Mouse (Mus musculus) limb, embryonic 14.5 days (tissue): ENCODE measurements at regions not wholly inside any gene's neighbourhood (a gene's known extent, or its start where the extent isn't known, plus 50 kb on each side); places are given as distances from the start of the nearest gene placed in this dataset.

Experiments used
- ATAC-seq: fragments of 200-750 bp; cut with Nextera tagmentation; 2 replicates; pipeline ENCODE4 v1.8.0; 2017; ENCODE audit warnings: low read depth, moderate number of reproducible peaks, moderate TSS enrichment; ENCODE audit not compliant: low FRiP score
- DNase-seq: peaks from one replicate; pipeline ENCODE4 v3.0.0-alpha.2; 2015; ENCODE audit warnings: low spot score
- H3K27ac ChIP-seq: fragments of 300-500 bp; sonication (generic); replicated peaks from 2 replicates; pipeline ENCODE4 v1.5.1; 2014; ENCODE audit warnings: low read depth, mild to moderate bottlenecking, low read length, moderate library complexity, mixed read lengths
- H3K27me3 ChIP-seq: fragments of 300-500 bp; sonication (generic); 2 replicates; pipeline ENCODE4 v1.6.1; 2014; ENCODE audit warnings: low read length, mixed read lengths; ENCODE audit not compliant: control insufficient read depth, insufficient read depth
- H3K36me3 ChIP-seq: fragments of 300-500 bp; sonication (generic); 2 replicates; pipeline ENCODE4 v1.6.1; 2014; ENCODE audit warnings: mild to moderate bottlenecking, low read length, moderate library complexity, mixed read lengths; ENCODE audit not compliant: control insufficient read depth, insufficient read depth
- H3K4me1 ChIP-seq: fragments of 300-500 bp; sonication (generic); 2 replicates; pipeline ENCODE4 v1.6.1; 2014; ENCODE audit warnings: antibody characterized with exemption, low read length, mixed read lengths; ENCODE audit not compliant: control insufficient read depth, insufficient read depth
- H3K4me2 ChIP-seq: fragments of 300-500 bp; sonication (generic); replicated peaks from 2 replicates; pipeline ENCODE4 v1.6.1; 2014; ENCODE audit warnings: low read depth, mild to moderate bottlenecking, low read length, moderate library complexity; ENCODE audit not compliant: severe bottlenecking
- H3K4me3 ChIP-seq: fragments of 300-500 bp; sonication (generic); replicated peaks from 2 replicates; pipeline ENCODE4 v1.5.1; 2014; ENCODE audit warnings: low read length
- H3K9ac ChIP-seq: fragments of 300-500 bp; sonication (generic); 2 replicates; pipeline ENCODE4 v1.6.1; 2014; ENCODE audit warnings: mild to moderate bottlenecking, low read depth, low read length, moderate library complexity; ENCODE audit not compliant: severe bottlenecking
- H3K9me3 ChIP-seq: fragments of 300-500 bp; sonication (generic); 2 replicates; pipeline ENCODE4 v1.6.1; 2016; ENCODE audit warnings: low read length; ENCODE audit not compliant: control insufficient read depth
- POLR2A ChIP-seq: fragments of 200-500 bp; IDR thresholded peaks from 2 replicates; pipeline ENCODE4 v1.8.0; 2012; ENCODE audit warnings: inconsistent platforms, mild to moderate bottlenecking, moderate library complexity, borderline replicate concordance; ENCODE audit not compliant: insufficient read depth, insufficient read length; ENCODE audit errors: extremely low read depth
- WGBS: fragments of 180-500 bp; shearing (Covaris S2); extraction: QIAGEN DNeasy Blood & Tissue Kit; methylation state at CpG from one replicate; pipeline ENCODE4 v1.1.7; 2014; 5-methylcytosine and 5-hydroxymethylcytosine counted together

DNA sequence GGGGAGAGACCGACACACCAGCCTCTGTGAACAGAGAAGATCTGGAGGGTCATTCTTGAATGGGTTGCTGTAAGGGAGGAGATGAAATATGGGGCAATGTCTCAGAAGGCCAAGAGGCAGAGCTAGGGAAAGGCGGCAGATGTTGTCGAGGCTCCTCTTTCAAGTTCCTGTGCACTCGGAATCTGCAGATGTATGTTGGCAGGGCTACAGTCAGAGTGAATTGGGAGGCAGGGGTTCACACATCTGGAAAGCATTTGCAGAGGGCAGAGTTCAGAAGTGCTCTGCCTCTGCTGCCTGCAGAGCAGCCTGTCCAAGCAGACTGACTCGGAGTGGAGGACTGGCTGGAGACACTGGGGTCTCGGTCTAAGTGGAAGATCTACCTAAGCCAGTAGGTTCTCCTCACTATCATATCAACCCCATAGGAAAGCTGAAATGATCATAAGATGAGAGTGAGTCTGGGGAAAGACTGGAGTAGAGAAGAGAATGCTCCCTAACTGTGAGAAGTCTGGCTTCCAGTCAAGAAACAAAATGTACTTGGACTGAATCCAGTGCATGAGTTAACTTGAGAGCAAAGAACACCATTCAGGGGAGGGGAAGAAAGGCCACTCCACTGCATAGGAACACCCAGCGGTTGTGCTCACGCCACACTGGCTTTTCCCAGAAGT, 68.1 kb upstream of the Cd180 start:
- 14% methylated on average over 8 of the region's 8 CpGs for WGBS
- Histone ChIP-seq H3K4me3 (no peak overlapping the region), H3K27ac (peak overlapping the region; percentile 89), H3K27me3 (no peaks in the 10 kb centered on the region), H3K9me3 (no peaks in the 10 kb centered on the region), H3K4me1 (peaks cover 26% of the 10 kb centered on the region), H3K4me2 (peak overlapping the region; percentile 24), H3K36me3 (no peaks in the 10 kb centered on the region), H3K9ac (no peak overlapping the region)
- peak; percentile 97 for DNase-seq
- peak; percentile 91 for ATAC-seq
- TF ChIP-seq POLR2A = no peak

DNA sequence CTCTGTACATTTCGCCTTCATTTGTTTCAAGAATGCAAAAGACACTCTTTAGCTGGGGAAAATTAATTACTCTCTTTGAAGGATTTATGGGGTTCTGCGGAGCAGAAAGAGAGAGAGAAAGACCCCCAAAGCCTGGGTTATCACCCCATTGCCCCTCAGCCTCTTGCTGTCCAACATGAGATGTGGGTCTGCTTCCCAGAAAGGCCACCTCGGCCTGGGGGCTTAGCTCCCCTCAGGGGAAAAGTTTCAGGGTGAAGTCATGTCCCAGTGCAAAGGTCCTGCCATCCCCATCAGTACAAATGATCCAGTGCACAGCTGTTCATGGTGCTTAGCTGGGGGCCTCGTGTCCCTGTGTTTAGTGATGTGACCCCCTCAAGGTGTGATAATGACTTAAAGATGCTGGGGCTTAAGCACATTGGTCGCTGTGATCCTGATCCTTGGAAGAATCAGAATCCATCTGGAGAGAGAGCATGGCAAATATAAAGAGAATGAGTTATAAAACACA, 67.5 kb upstream of the Cd180 start:
- ATAC-seq (peak; percentile 34; the same call in 1 of the 2 replicates), DNase-seq (no peak)
- 13% methylated on average over 5 of the region's 5 CpGs for WGBS
- Histone ChIP-seq H3K4me3 (no peak overlapping the region), H3K27ac (peak overlapping the region; percentile 89), H3K4me2 (peak overlapping the region; percentile 24; the same call in 1 of the 2 replicates), H3K4me1 (peaks cover 26% of the 10 kb centered on the region), H3K36me3 (no peaks in the 10 kb centered on the region), H3K9me3 (no peaks in the 10 kb centered on the region), H3K9ac (no peak overlapping the region), H3K27me3 (no peaks in the 10 kb centered on the region)
- TF ChIP-seq POLR2A = no peak

DNA sequence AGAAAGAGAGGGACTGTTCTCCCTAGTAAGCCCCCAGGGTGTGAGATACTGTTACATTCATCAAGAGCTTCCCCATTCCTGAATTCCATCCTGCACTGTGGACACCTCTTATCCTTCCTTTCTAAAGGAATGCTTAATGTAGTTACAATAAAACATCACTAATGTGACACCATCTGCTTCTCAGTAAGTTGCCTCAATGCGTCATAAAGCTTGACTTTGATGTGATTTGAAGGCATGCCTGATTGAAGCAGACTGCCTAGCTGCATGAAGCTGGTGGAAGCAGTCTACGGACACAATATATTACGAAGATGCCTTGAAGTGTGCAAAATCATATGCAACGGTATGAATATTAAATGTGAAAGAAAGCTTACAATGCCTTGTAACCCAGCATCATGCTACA, 65.6 kb upstream of the Cd180 start:
- H3K27me3 ChIP-seq = no peaks in the 10 kb centered on the region
- H3K9ac ChIP-seq = no peak overlapping the region
- H3K4me1 ChIP-seq = peaks cover 26% of the 10 kb centered on the region
- ATAC-seq (no peak), DNase-seq (no peak)
- H3K9me3 ChIP-seq = no peaks in the 10 kb centered on the region
- no peak overlapping the region for H3K27ac ChIP-seq
- H3K36me3 ChIP-seq = no peaks in the 10 kb centered on the region
- H3K4me2 ChIP-seq = no peak overlapping the region
- no peak overlapping the region for H3K4me3 ChIP-seq
- 51% methylated on average over 4 of the region's 4 CpGs for WGBS
- no peak for TF ChIP-seq POLR2A

DNA sequence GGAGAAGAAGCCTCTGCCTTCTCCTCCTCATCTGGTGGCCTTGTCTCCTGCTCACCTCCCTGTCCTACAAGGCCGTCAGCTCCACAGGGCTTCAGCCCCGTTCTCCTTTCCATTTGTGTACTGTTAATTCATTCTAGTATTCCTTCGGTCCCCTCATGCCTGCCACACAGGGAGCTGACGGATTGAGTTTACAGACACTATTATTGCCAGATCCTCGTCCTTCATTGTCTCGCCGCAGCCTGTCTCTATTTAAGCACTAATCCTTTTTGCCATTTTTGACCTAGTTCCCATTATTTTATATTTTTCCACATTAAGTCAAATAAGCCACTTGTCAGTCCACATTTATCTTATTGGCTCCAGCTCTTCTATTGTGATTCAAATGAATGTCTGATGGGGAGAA, 64.2 kb upstream of the Cd180 start:
- H3K27me3 ChIP-seq = no peaks in the 10 kb centered on the region
- no peak for TF ChIP-seq POLR2A
- no peak overlapping the region for H3K9ac ChIP-seq
- peaks cover 26% of the 10 kb centered on the region for H3K4me1 ChIP-seq
- no peaks in the 10 kb centered on the region for H3K9me3 ChIP-seq
- no peak for ATAC-seq
- H3K4me2 ChIP-seq = no peak overlapping the region
- H3K36me3 ChIP-seq = no peaks in the 10 kb centered on the region
- 75% methylated on average over 7 of the region's 7 CpGs for WGBS
- DNase-seq = no peak
- no peak overlapping the region for H3K4me3 ChIP-seq
- H3K27ac ChIP-seq = no peak overlapping the region

DNA sequence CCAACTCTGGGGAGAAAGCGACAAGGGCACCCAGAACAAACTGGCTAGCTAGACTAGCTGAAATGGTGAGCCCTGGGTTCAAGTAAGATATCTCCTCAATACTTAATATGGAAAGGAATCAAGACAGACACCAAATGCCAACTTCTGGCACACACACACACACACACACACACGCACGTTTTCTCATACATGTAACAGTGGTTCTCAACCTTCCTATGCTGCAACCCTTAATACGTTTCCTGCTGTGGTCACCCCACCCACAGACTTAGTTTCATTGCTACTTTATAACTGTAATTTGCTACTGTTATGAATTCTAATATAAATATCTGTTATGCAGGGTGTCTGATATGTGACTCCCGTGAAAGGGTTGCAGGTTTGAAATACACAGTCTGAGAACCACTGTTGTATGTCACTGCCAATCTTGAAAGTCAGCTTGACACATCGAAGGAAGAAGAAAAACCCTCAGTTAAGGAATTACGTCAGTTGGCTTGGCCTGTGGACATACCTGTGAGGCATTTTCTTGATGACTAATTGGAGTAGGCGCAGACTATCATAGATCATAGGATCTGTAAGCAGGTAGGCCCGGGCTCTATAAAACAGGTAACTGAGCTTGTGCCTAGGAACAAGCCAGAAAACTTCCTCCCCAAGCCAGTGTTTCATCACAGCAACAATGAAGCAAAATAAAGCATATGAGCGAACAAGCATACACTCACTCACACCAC, 59.0 kb upstream of the Cd180 start:
- no peak overlapping the region for H3K9ac ChIP-seq
- no peak overlapping the region for H3K4me2 ChIP-seq
- no peaks in the 10 kb centered on the region for H3K9me3 ChIP-seq
- H3K27ac ChIP-seq = no peak overlapping the region
- DNase-seq (no peak), ATAC-seq (no peak)
- no peak for TF ChIP-seq POLR2A
- no peaks in the 10 kb centered on the region for H3K27me3 ChIP-seq
- no peak overlapping the region for H3K4me3 ChIP-seq
- WGBS = 90% methylated on average over 10 of the region's 10 CpGs
- H3K36me3 ChIP-seq = no peaks in the 10 kb centered on the region
- H3K4me1 ChIP-seq = 0 out of 2 replicates have a peak, but pooled peaks cover 3% of the 10 kb centered on the region
